Mouse (Mus musculus) hindbrain, embryonic 11.5 days (tissue): ENCODE results near the gene Dppa3. TPM values are rescaled to one million over a fixed set of nuclear protein-coding genes. Genes with fewer than 3 reads are reported as not detected.

Source experiments
- ATAC-seq: fragments of 200-750 bp; cut with Nextera tagmentation; 2 replicates; pipeline ENCODE4 v1.8.0; 2017; ENCODE audit warnings: mild to moderate bottlenecking, moderate TSS enrichment, moderate library complexity; ENCODE audit not compliant: low FRiP score
- DNase-seq: peaks from one replicate; pipeline ENCODE4 v3.0.0-alpha.2; 2015; ENCODE audit warnings: low spot score
- H3K27ac ChIP-seq: fragments of 300-500 bp; sonication (generic); 2 replicates; pipeline ENCODE4 v1.5.1; 2014; ENCODE audit warnings: mild to moderate bottlenecking, low read depth, low read length
- H3K27me3 ChIP-seq: fragments of 300-500 bp; sonication (generic); 2 replicates; pipeline ENCODE4 v1.6.1; 2014; ENCODE audit warnings: mild to moderate bottlenecking, low read length, moderate library complexity, mixed read lengths; ENCODE audit not compliant: control insufficient read depth, insufficient read depth
- H3K36me3 ChIP-seq: fragments of 300-500 bp; sonication (generic); 2 replicates; pipeline ENCODE4 v1.6.1; 2014; ENCODE audit warnings: mild to moderate bottlenecking, low read length, moderate library complexity, mixed read lengths; ENCODE audit not compliant: control insufficient read depth, insufficient read depth
- H3K4me1 ChIP-seq: fragments of 300-500 bp; sonication (generic); replicated peaks from 2 replicates; pipeline ENCODE4 v1.6.1; 2014; ENCODE audit warnings: low read length, mixed read lengths; ENCODE audit not compliant: control insufficient read depth, insufficient read depth
- H3K4me2 ChIP-seq: fragments of 300-500 bp; sonication (generic); replicated peaks from 2 replicates; pipeline ENCODE4 v1.6.1; 2014; ENCODE audit warnings: mild to moderate bottlenecking, low read depth, low read length
- H3K4me3 ChIP-seq: fragments of 300-500 bp; sonication (generic); 2 replicates; pipeline ENCODE4 v1.5.1; 2014; ENCODE audit warnings: low read depth, low read length
- H3K9ac ChIP-seq: fragments of 300-500 bp; sonication (generic); 2 replicates; pipeline ENCODE4 v1.6.1; 2014; ENCODE audit warnings: low read depth, low read length
- H3K9me3 ChIP-seq: fragments of 300-500 bp; sonication (generic); 2 replicates; pipeline ENCODE4 v1.6.1; 2016; ENCODE audit warnings: low read length; ENCODE audit not compliant: control insufficient read depth
- WGBS: fragments of 180-500 bp; shearing (Covaris S2); extraction: QIAGEN DNeasy Blood & Tissue Kit; methylation state at CpG from one replicate; pipeline ENCODE4 v1.1.7; 2014; 5-methylcytosine and 5-hydroxymethylcytosine counted together
- polyA plus RNA-seq: library from polyadenylated mRNA; unstranded; fragments of >200 nt; fragmentation: Nextera tagmentation; extraction: Ambion mirVana; gene quantifications from 2 replicates; pipeline ENCODE4 v1.2.1, GENCODE M21; 2014

Gene Dppa3
- polyA plus RNA-seq, 1 experiment from 2014 or later = not detected

DNA sequence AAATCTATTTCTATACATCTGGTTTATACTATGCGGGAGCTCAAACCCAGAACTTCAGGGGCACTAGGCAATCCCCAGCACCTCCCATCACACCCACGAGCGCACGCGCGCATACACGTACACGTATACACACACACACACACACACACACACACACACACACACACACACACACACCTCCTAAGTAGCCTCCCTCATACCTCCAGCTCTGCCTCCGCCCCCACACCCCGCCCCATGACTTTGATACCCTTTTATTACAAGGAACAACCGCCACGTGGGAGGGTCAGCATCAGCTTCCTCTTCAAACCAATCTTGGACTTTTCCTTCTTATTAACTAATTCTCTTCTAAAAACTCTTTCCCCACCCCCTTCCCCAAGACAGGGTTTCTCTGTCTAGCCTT is 18.5 kb upstream of the Dppa3 start:
- DNase-seq = no peak
- Histone ChIP-seq H3K4me3 (no peak overlapping the region), H3K4me1 (no peaks in the 10 kb centered on the region), H3K9ac (no peak overlapping the region), H3K9me3 (no peaks in the 10 kb centered on the region), H3K36me3 (no peaks in the 10 kb centered on the region), H3K27ac (no peak overlapping the region), H3K4me2 (no peak overlapping the region), H3K27me3 (no peaks in the 10 kb centered on the region)
- 90% methylated on average over 12 of the region's 12 CpGs for WGBS
- ATAC-seq = no peak

DNA sequence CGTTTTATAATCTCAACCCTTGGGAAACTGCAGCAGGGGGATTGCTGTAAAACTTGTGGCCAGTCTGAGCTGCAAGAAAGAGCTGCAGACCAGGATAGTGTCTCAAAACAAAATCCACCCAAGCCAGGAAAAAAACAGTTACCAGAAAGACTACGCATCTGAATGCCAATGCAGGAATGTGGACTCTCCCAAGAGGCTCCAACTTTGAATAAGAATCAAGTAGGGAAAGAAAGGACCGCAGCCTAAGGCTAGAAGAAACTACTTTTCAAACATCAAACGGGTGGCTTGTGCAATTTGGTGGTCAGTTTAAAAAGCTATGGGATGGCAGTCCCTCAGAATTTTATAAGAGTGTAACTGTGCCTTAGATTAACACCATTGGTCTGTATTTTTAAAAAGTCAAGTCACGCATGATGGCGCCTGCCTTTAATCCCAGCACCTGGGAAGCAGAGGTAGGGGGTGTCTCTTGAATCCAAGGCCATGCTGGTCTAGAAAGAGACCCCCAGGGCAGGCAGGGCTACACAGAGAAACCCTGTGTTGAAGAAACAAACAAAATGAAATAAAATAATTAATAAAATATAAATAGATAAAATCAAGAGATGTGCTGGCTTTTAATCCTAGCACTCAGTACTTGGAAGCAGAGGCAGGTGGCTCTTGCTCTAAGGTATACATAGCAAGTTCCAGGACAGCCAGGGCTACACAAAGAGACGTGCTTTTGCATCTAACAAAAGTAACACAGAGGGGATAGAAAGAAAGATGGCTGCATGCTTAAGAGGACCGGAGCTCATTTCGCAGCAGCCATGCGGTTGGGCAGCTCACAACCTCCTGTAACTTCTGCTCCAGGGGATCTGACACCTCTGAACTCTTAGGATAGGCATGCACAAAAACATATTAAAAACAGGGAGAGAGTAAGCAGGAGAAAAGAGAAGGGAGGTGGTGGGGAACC is 17.5 kb upstream of the Dppa3 start:
- no peak overlapping the region for H3K4me2 ChIP-seq
- ATAC-seq (no peak), DNase-seq (no peak)
- 73% methylated on average over 10 of the region's 10 CpGs for whole genome bisulfite sequencing
- no peaks in the 10 kb centered on the region for H3K4me1 ChIP-seq
- no peaks in the 10 kb centered on the region for H3K36me3 ChIP-seq
- no peak overlapping the region for H3K4me3 ChIP-seq
- H3K27me3 ChIP-seq = no peaks in the 10 kb centered on the region
- no peak overlapping the region for H3K27ac ChIP-seq
- no peak overlapping the region for H3K9ac ChIP-seq
- no peaks in the 10 kb centered on the region for H3K9me3 ChIP-seq

DNA sequence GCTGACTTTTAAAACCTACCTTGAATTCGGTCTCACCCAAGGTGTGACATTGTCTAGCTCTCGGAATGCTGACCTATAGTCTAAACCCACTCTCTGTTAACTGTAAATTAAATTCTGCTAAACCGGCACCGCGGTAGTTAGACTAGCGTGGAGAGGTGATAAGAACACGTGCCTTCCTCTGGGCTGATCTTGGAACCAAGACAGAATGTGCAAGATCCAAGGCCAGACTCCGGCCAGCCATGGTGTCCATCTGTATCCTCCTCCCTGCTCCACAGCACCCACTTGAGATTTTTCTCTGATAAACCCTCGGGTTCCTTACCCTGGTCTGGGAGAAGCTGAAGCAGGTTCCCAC is 16.9 kb upstream of the Dppa3 start:
- no peak for DNase-seq
- no peaks in the 10 kb centered on the region for H3K9me3 ChIP-seq
- no peak overlapping the region for H3K4me3 ChIP-seq
- H3K27ac ChIP-seq = no peak overlapping the region
- no peak overlapping the region for H3K9ac ChIP-seq
- H3K4me1 ChIP-seq = no peaks in the 10 kb centered on the region
- H3K27me3 ChIP-seq = no peaks in the 10 kb centered on the region
- H3K36me3 ChIP-seq = no peaks in the 10 kb centered on the region
- H3K4me2 ChIP-seq = no peak overlapping the region
- WGBS = 79% methylated on average over 9 of the region's 9 CpGs
- no peak for ATAC-seq

DNA sequence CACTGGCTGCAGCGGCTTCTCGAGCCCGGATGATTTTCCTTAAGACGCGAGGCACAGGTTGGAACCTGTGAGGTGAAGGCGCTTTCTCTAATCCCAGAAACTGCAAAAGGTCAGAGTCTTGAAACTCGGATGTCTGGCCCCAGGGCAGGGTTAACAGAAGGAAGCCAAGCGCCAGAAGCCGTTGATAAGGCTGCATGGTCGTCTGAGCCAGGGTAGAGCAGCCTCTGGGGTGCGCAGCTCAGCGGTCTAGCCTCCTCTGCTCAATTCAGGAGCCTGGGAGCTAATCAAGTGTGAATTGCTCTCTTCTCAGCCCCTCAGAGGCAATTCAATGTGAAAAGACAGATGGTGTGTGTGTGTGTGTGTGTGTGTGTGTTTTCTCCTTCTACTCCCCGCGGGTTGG is 16.4 kb upstream of the Dppa3 start, which contains the start of gene Gdf3:
Gdf3 (minus strand) TSS at position 317 of the 400 bp plus-strand sequence.
- no peaks in the 10 kb centered on the region for H3K9me3 ChIP-seq
- no peak within 1 kb of the TSS for H3K27ac ChIP-seq
- H3K9ac ChIP-seq = no peak within 1 kb of the TSS
- DNase-seq (no peak), ATAC-seq (no peak)
- no peaks in the 10 kb centered on the region for H3K27me3 ChIP-seq
- H3K4me2 ChIP-seq = no peak within 1 kb of the TSS
- no peaks in the 10 kb centered on the region for H3K4me1 ChIP-seq
- H3K4me3 ChIP-seq = no peak within 1 kb of the TSS
- WGBS = 64% methylated on average over 14 of the region's 14 CpGs
- no peaks in the 10 kb centered on the region for H3K36me3 ChIP-seq

DNA sequence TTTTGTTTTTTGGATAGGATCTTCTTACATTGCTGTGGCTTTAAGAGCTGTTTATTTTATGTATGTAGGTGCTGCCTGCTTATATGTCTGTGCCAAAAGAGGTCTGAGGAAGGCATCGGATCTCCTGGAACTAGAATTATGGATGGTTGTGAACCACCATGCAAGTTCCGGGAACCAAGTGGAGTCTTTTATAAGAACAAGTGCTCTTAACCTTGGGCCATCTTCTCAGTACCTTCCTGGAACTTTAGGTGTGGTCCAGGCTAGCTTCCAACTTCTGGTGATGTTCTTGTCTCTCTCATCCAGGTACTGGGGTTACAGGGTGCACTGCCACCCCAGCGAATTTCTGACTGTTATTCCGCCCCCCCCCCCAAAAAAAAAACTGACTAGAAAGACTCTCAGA is 13.8 kb upstream of the Dppa3 start:
- DNase-seq (no peak), ATAC-seq (no peak)
- Histone ChIP-seq H3K27ac (no peak overlapping the region), H3K4me3 (no peak overlapping the region), H3K4me2 (no peak overlapping the region), H3K36me3 (no peaks in the 10 kb centered on the region), H3K9ac (no peak overlapping the region), H3K27me3 (no peaks in the 10 kb centered on the region), H3K9me3 (no peaks in the 10 kb centered on the region), H3K4me1 (no peaks in the 10 kb centered on the region)
- 83% methylated on average over 4 of the region's 4 CpGs for WGBS

DNA sequence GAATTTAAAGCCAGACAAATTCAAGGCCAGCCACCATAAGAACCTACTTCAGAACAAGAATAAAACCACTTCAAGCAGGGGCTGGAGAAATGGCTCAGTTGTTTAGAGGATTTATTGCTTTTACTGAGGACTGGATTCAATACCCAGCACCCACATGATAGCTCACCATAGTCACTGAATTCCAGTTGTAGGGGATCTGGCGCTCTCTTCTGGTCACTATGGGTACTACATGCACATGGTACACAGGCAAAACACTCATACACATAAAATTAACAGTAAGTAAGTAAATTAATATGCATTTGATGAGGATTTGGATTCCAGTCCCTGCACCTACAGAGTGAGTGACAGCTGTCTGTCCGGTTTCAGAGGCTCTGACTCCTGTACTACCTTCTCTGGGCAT is 12.2 kb upstream of the Dppa3 start:
- no peaks in the 10 kb centered on the region for H3K36me3 ChIP-seq
- H3K9me3 ChIP-seq = no peaks in the 10 kb centered on the region
- 69% methylated on average over 2 of the region's 2 CpGs for WGBS
- DNase-seq (no peak), ATAC-seq (no peak)
- no peak overlapping the region for H3K9ac ChIP-seq
- no peak overlapping the region for H3K27ac ChIP-seq
- H3K4me3 ChIP-seq = no peak overlapping the region
- no peaks in the 10 kb centered on the region for H3K4me1 ChIP-seq
- no peaks in the 10 kb centered on the region for H3K27me3 ChIP-seq
- no peak overlapping the region for H3K4me2 ChIP-seq

DNA sequence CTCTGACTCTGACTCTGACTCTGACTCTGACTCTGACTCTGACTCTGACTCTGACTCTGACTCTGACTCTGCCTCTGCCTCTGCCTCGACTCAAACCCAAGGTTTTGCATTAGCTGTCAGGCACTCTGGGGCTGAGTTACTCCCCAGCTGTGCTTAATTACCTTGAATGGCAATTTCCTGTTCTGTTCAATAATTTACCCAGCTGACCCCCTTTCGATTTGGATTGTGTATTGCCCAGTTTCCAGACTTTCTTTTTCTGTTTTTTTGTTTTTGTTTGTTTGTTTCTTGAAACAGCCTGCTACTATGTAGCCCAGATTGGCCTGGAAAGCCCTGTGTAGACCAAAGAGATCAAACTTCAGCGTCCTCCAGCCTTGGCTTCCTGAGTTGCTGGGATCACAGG is 10.2 kb upstream of the Dppa3 start:
- H3K9me3 ChIP-seq = no peaks in the 10 kb centered on the region
- WGBS = 82% methylated on average over 3 of the region's 3 CpGs
- H3K36me3 ChIP-seq = no peaks in the 10 kb centered on the region
- H3K27ac ChIP-seq = no peak overlapping the region
- ATAC-seq (no peak), DNase-seq (no peak)
- H3K4me1 ChIP-seq = no peaks in the 10 kb centered on the region
- H3K9ac ChIP-seq = no peak overlapping the region
- H3K27me3 ChIP-seq = no peaks in the 10 kb centered on the region
- H3K4me3 ChIP-seq = no peak overlapping the region
- no peak overlapping the region for H3K4me2 ChIP-seq

DNA sequence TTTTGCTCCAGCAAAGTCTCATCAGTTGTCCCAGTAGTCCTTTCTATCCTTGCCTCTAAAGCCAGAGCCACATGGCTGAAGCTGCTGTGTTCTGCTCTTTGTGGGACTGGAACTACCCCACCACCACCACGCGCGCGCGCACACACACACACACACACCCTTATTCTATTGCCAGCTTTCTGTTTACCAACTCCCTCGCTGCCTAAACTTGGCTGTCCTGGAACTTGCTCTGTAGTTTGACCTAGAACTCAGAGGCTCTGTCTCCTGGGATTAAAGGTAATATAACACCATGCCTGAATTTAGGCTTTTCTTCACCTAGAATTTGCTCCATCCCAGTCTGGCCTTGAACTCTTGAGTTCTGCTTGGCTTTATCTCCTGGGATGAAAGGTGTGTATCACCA is 5.1 kb upstream of the Dppa3 start:
- DNase-seq (no peak), ATAC-seq (no peak)
- Histone ChIP-seq H3K9me3 (no peaks in the 10 kb centered on the region), H3K4me3 (no peak overlapping the region), H3K4me2 (no peak overlapping the region), H3K27ac (no peak overlapping the region), H3K9ac (no peak overlapping the region), H3K36me3 (no peaks in the 10 kb centered on the region), H3K27me3 (no peaks in the 10 kb centered on the region), H3K4me1 (no peaks in the 10 kb centered on the region)
- WGBS = 92% methylated on average over 6 of the region's 6 CpGs

DNA sequence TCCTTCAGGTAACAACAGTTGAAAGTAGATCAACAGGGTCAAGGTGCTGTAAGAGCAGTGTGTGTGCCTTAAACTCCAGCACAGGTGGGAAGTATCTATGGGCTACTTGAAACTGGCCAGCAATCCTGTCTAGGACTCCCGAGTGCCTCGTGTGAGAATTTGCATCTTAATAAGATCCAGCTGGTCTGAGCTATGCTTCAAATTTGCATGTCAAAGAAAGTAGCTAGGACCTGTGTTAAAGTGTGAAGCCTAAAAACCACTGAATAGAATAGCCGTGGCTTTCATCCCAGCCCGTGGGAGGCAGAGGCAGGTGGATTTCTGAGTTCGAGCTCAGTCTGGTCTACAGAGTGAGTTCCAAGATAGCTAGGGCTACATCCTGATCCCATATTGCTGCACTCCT is 1.7 kb upstream of the Dppa3 start:
- Histone ChIP-seq H3K4me2 (no peak overlapping the region), H3K9ac (no peak overlapping the region), H3K9me3 (no peaks in the 10 kb centered on the region), H3K36me3 (no peaks in the 10 kb centered on the region), H3K27ac (no peak overlapping the region), H3K4me3 (no peak overlapping the region), H3K4me1 (no peaks in the 10 kb centered on the region), H3K27me3 (no peaks in the 10 kb centered on the region; the same call in 1 of the 2 replicates)
- WGBS = 44% methylated on average over 5 of the region's 5 CpGs
- DNase-seq (no peak), ATAC-seq (no peak)
